Mouse (Mus musculus): ENCODE measurements around the gene 1700013H16Rik. TPM values are rescaled to one million over a fixed set of nuclear protein-coding genes. Genes with fewer than 3 reads are reported as not detected.
"Not testable (repeated sequence)": the region's sequence is repeated elsewhere in the genome, so short reads cannot be mapped to it uniquely, and the experiment has no call there.

Gene 1700013H16Rik
- total RNA-seq (2022) = not detected

DNA sequence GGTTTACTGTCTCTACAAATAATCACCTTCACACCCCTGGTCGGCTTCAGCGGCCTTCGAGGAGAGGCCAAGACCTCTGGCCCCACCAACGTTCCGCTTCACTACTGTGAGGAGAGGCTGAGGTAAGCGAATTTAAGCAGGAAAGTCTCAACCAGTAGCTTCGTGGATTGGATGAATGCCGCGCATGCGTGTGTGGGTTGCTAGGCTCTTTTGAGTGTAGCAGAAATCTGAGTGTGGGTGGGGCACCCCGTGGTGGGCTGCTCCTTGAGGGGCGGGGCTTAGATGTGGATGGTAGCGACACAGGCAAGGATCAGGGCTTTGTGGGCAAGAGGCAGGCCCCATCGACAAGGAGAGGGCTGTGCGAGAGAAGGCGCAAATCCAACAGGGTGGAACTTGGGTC, at the start of gene 1700013H16Rik:
TSS of gene 1700013H16Rik (minus strand) at position 96 of the 400 bp plus-strand sequence.
- DNase-seq (ENCODE audit: low spot score in 2 of 2) = no peak

- DNase-seq (ENCODE audit: low spot score in 2 of 2) = no peak
Observed at GRCm38 (mm10) chrX:53799074-53799473, 41.4 kb upstream of the 1700013H16Rik start.

GRCm38 (mm10) chrX:53797519-53797918, 39.9 kb upstream of the 1700013H16Rik start, which contains the start of gene Xlr:
TSS of gene Xlr (minus strand) at chrX:53797706.
- DNase-seq (ENCODE audit: low spot score in 2 of 2) = not testable (repeated sequence)

- DNase-seq (ENCODE audit: low spot score in 2 of 2) = no peak
Observed at GRCm38 (mm10) chrX:53776276-53776675, 18.6 kb upstream of the 1700013H16Rik start, which contains the start of gene Zfp36l3. TSS of gene Zfp36l3 (minus strand) at chrX:53776394.

GRCm38 (mm10) chrX:53752851-53753250, 4.8 kb downstream of the 1700013H16Rik start:
- DNase-seq (ENCODE audit: low spot score in 2 of 2) = no peak

DNA sequence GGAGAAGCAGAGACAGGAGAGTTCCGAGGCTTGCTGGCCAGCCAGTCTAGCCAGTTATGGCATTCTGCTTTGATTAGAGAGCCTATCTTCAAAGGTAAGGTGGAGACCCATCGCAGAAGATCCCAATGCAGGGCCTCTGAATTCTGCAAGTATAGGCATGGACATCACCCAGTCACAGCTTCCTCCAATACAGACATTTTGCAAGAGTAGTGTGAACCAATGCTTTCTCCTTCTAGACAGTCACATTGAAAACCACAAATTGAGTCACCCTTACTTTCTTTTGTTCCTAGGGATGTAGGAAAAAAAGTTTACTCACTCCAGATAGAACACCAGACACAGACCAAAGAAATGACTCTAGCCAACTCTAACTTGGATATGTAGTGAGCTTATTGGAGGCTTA, 28.7 kb downstream of the 1700013H16Rik start:
- no peak for DNase-seq (ENCODE audit: low spot score in 2 of 2)

GRCm38 (mm10) chrX:53724596-53724995, 33.0 kb downstream of the 1700013H16Rik start, which contains the start of gene 4930502E18Rik:
TSS of gene 4930502E18Rik (plus strand) at chrX:53724826.
- DNase-seq (ENCODE audit: low spot score in 2 of 2) = no peak

- DNase-seq (ENCODE audit: low spot score in 2 of 2) = no peak
Observed at GRCm38 (mm10) chrX:53716323-53717182, 41.1 kb downstream of the 1700013H16Rik start.

DNA sequence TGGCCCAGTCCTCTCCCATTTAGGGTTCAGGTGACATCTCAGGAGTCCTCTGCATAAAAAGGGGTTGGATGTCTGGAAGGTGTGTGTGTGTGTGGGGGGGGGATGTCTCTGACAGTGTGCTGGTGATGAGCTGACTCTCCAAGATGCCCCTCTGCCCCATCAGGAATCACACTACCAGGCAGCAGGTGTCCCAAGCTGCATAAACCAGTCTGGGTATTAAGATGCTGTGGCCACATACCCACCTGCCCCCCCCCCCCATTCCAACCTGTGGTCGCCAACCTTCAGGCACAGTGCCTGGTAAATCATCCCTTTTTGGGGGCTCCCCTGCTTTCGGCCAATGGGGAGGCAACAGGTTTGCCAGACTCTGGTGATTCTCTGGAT, 41.7 kb downstream of the 1700013H16Rik start:
- no peak for DNase-seq (ENCODE audit: low spot score in 2 of 2)

- no peak for DNase-seq (ENCODE audit: low spot score in 2 of 2)
Observed at GRCm38 (mm10) chrX:53702673-53703072, 55.0 kb downstream of the 1700013H16Rik start.

DNA sequence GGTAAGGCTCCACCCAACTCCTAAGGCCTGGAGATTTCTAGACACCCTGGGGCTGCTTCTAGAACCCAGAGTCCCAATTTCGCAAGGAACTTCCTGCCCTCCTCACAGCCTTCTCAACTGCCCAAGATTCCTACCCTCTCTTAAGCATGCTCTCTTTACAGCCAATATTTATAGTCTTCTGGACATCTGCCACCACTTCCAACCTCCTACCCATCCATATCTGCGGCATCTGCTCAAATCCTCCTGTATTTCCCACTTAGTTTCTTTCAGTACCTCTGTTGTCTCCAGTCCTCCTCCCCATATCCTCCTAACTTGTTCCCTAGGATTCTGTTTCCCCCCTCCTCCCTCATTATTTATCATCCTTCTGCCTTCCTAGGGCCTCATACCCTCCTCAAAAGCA, 58.4 kb downstream of the 1700013H16Rik start:
- no peak for DNase-seq (ENCODE audit: low spot score in 2 of 2)

DNA sequence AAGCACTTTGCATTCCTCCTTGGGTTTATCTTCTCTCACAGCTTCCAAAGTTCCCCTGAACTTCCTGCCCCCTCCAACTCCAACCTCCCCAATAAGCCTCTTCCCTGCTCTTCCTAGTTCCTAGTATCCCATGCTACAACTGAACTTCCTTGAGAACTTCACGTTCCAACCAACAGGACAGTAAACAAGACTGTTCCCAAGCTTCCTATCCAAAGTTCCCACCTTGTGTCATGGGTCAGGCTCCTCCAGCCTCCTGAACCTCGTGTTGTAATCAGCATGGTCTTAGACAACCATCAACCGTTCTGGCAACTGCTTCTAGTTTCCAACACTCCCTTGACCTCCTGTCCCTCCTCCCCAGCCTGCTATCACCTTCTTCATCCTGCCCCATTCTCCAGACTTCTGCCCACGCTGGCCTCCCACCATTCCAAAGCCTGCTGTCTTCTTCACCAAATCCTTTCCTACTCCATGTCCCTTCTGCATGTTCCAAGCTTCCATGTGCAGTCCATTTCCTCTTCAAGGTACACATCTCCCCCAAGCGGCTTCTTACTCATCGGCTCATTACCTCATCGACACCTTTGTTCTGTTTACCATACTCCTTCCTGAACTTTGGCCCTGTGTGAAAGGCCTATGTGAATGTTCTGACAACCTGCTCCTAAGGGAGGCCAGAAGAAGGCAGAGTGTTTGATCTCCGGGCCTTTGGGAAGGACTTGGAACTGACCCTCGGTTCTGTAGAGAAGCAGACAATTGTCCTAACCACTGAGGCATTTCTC, 63.4 kb downstream of the 1700013H16Rik start:
- no peak for DNase-seq (ENCODE audit: low spot score in 2 of 2)

GRCm38 (mm10) chrX:53693141-53693540, 64.5 kb downstream of the 1700013H16Rik start:
- no peak for DNase-seq (ENCODE audit: low spot score in 2 of 2)

Other genes starting within 250 kb of the 1700013H16Rik start
- 1 to 10 TPM; 2.3 to 5.6 (median 3.7) TPM for gene Rtl8c, start 149.8 kb downstream of the 1700013H16Rik start, total RNA-seq (2022)
- not detected for gene Gm14597, start 148.9 kb downstream of the 1700013H16Rik start, total RNA-seq (2022)
- 10 to 100 TPM; 51.2 to 67.1 (median 55.0) TPM for gene Rtl8a, start 114.1 kb downstream of the 1700013H16Rik start, total RNA-seq (2022)
- 10 to 100 TPM; 39.2 to 63.2 (median 46.2) TPM for gene Rtl8b, start 87.4 kb downstream of the 1700013H16Rik start, total RNA-seq (2022)
- gene 4930502E18Rik, start 33.0 kb downstream of the 1700013H16Rik start, total RNA-seq (2022) = not detected
- not detected for gene Zfp36l3, start 18.6 kb upstream of the 1700013H16Rik start, total RNA-seq (2022)
- under 1 TPM in 1 of 4 experiments, not detected in 3; 0.62 TPM for gene Xlr, start 39.9 kb upstream of the 1700013H16Rik start, total RNA-seq (2022)